Mouse (Mus musculus): ENCODE results near the gene Prkar1b.

- TF ChIP-seq CTCF (IDR thresholded peaks at IDR 0.05; ENCODE audit: control insufficient read depth, insufficient read depth, insufficient replicate concordance, low read depth, low read length) = no peak
- no peak for TF ChIP-seq POLR2A (IDR thresholded peaks at IDR 0.05; ENCODE audit: control insufficient read depth, low read depth, low read length)
Observed at GRCm38 (mm10) chr5:139136341-139136740, 13.5 kb downstream of the Prkar1b start.

Data from testis, adult 2 months (tissue).